Comparison of ENCODE assay signal across 9 mouse cellular contexts in the genomic region with DNA sequence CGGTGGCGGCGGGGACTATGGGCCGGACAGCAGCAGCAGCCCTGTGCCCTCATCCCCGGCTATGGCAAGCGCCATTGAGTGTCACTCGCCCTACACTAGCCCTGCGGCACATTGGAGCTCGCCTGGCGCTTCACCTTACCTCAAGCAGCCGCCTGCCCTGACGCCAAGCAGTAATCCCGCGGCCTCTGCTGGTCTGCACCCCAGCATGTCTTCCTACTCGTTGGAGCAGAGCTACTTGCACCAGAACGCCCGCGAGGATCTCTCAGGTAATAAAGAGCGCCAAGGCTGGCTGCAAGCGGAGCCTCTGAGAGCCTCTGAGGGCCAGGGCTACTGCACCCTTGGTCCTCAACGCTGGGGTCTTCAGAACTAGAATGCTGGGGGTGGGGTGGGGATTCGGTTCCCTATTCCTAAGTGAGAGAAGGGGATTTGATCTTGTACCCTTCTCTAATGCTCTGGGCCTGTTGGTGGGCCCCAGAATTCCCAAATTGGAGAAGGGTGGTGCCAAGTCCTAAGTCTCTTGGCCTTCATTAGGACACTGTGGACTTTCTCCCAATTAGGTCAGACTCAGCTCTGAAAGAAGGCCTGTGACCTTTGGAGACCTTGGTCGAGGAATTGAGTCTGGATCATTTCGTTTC. TPM values are rescaled to one million over a fixed set of nuclear protein-coding genes. Genes with fewer than 3 reads are reported as not detected.
DNase-seq lines count a peak whose midpoint lies in the region; ATAC-seq and TF ChIP-seq lines count a peak whose summit lies in the region.
"Had no signal": no experiment of that assay in that cellular context is flagged by ENCODE, and none has a peak within 500 bp of the region (broad histone marks: within the 10 kb centered on the region; RNA-seq: fewer than 3 reads in every experiment).

No protein-coding gene starts in this region.

- no peak overlapping the region for H3K27ac ChIP-seq in heart, embryonic 10.5 days
- H3K27ac ChIP-seq in forebrain, embryonic 16.5 days (ENCODE audit: low read length) = no peak overlapping the region
- H3K27ac ChIP-seq in midbrain, embryonic 13.5 days = peak overlapping the region; percentile 35; the same call in 1 of the 2 replicates

- no peak for TF ChIP-seq CTCF in E14TG2a.4 (conservative IDR thresholded peaks at IDR 0.05; ENCODE audit: low read length)

- H3K9me3 ChIP-seq in heart, embryonic 10.5 days = no peaks in the 10 kb centered on the region
- no peaks in the 10 kb centered on the region for H3K9me3 ChIP-seq in E14TG2a.4 (ENCODE audit: low read length)
- H3K9me3 ChIP-seq in forebrain, embryonic 16.5 days (ENCODE audit: control insufficient read depth, low read length) = no peaks in the 10 kb centered on the region
- no peaks in the 10 kb centered on the region for H3K9me3 ChIP-seq in midbrain, embryonic 13.5 days

- H3K9ac ChIP-seq in forebrain, embryonic 16.5 days (replicated peaks; ENCODE audit: low read depth, low read length) = 0 out of 2 replicates have a peak overlapping the region, but pooled peaks have one; percentile 18
- peak overlapping the region; percentile 54; the same call in 1 of the 2 replicates for H3K9ac ChIP-seq in midbrain, embryonic 13.5 days (replicated peaks)

- WGBS in heart, embryonic 10.5 days = 2% methylated on average over 24 of the region's 24 CpGs
- under 1% methylated on average over 23 of the region's 24 CpGs for WGBS in forebrain, embryonic 16.5 days
- 2% methylated on average over 24 of the region's 24 CpGs for WGBS in midbrain, embryonic 13.5 days

- peak overlapping the region; percentile 66 for H3K4me3 ChIP-seq in heart, embryonic 10.5 days
- H3K4me3 ChIP-seq in E14TG2a.4 (replicated peaks; ENCODE audit: low read length) = peak overlapping the region; percentile 77
- H3K4me3 ChIP-seq in forebrain, embryonic 16.5 days (replicated peaks; ENCODE audit: low read length) = peak overlapping the region; percentile 49
- peak overlapping the region; percentile 45 for H3K4me3 ChIP-seq in midbrain, embryonic 13.5 days (replicated peaks)

- no peaks in the 10 kb centered on the region for H3K36me3 ChIP-seq in heart, embryonic 10.5 days
- no peaks in the 10 kb centered on the region for H3K36me3 ChIP-seq in E14TG2a.4 (ENCODE audit: insufficient read depth, low read length)
- no peaks in the 10 kb centered on the region for H3K36me3 ChIP-seq in forebrain, embryonic 16.5 days (ENCODE audit: control insufficient read depth, insufficient read depth)
- H3K36me3 ChIP-seq in midbrain, embryonic 13.5 days = no peaks in the 10 kb centered on the region

- intact Hi-C loops in heart, postnatal 25 days (cut with DNase I) = no loop called here

- H3K4me1 ChIP-seq in heart, embryonic 10.5 days = peaks cover 52% of the 10 kb centered on the region
- peaks cover 41% of the 10 kb centered on the region for H3K4me1 ChIP-seq in E14TG2a.4 (replicated peaks; ENCODE audit: low read depth, low read length)
- H3K4me1 ChIP-seq in forebrain, embryonic 16.5 days (replicated peaks; ENCODE audit: control insufficient read depth, insufficient read depth, low read length) = peaks cover 28% of the 10 kb centered on the region
- peaks cover 36% of the 10 kb centered on the region for H3K4me1 ChIP-seq in midbrain, embryonic 13.5 days (replicated peaks)

- peak overlapping the region; percentile 79; the same call in 1 of the 2 replicates for H3K4me2 ChIP-seq in forebrain, embryonic 16.5 days (ENCODE audit: low read length)
- peak overlapping the region; percentile 70 for H3K4me2 ChIP-seq in midbrain, embryonic 13.5 days (replicated peaks)

- H3K27me3 ChIP-seq in heart, embryonic 10.5 days (ENCODE audit: insufficient read depth, poor library complexity, severe bottlenecking) = peaks cover 100% of the 10 kb centered on the region
- peaks cover 94% of the 10 kb centered on the region for H3K27me3 ChIP-seq in E14TG2a.4 (ENCODE audit: insufficient read depth, low read length)
- peaks cover 87% of the 10 kb centered on the region for H3K27me3 ChIP-seq in forebrain, embryonic 16.5 days (replicated peaks; ENCODE audit: control insufficient read depth, insufficient read depth, low read length)
- peaks cover 100% of the 10 kb centered on the region for H3K27me3 ChIP-seq in midbrain, embryonic 13.5 days

- no peak for ATAC-seq in forebrain, embryonic 16.5 days
- ATAC-seq in midbrain, embryonic 13.5 days = no peak

- DNase-seq in heart, embryonic 10.5 days (ENCODE audit: low spot score) = no peak
- no peak for DNase-seq in heart, postnatal 25 days (ENCODE audit: low spot score)
- DNase-seq in spleen, postnatal 14 days (ENCODE audit: low spot score in 2 of 2) = no peak
- no peak for DNase-seq in kidney, adult 11 months
- DNase-seq in spleen, postnatal 36 days (ENCODE audit: low spot score in 2 of 2) = no peak
- DNase-seq: gastrocnemius, postnatal 14 days had no signal

RNA-seq across cellular contexts. Expression of a gene that starts 1.5 kb away (rescaled TPM):
- polyA plus RNA-seq in heart, embryonic 10.5 days (2016; fragmentation: Nextera tagmentation; extraction: Ambion mirVana) = 0.14 and 3.4 TPM in 2 replicates
- total RNA-seq in heart, postnatal 25 days (2021) = under 1 TPM in 1 of 2 experiments, not detected in 1; 0.18 TPM
- polyA plus RNA-seq in forebrain, embryonic 16.5 days (2015; fragmentation: Nextera tagmentation; extraction: Ambion mirVana) = 4.3 and 5.0 TPM in 2 replicates
- 4.3 and 5.0 TPM in 2 replicates for polyA plus RNA-seq in midbrain, embryonic 13.5 days (2015; fragmentation: Nextera tagmentation; extraction: Ambion mirVana)
